Mouse (Mus musculus) kidney, adult 2 months (tissue): Measurements from ENCODE around the gene Zfpm1.

Experiments used
- CTCF ChIP-seq: fragments of 200-500 bp; conservative IDR thresholded peaks from 2 replicates; pipeline ENCODE4 v1.5.1; 2011; ENCODE audit warnings: low read depth, mild to moderate bottlenecking, control low read depth, low read length, moderate library complexity, mixed read lengths; ENCODE audit not compliant: insufficient read depth, insufficient read length
- POLR2A ChIP-seq: fragments of 200-500 bp; IDR thresholded peaks from one replicate; pipeline ENCODE4 v1.6.1; 2011; ENCODE audit warnings: low read depth, low read length, control low read depth

- no peak for TF ChIP-seq CTCF
- no peak for TF ChIP-seq POLR2A
Observed at GRCm38 (mm10) chr8:122325196-122325595, 43.3 kb downstream of the Zfpm1 start.
